Mouse (Mus musculus) frontal cortex, adult (tissue): ENCODE measurements around the gene Ccl3.

Experiments used
- ATAC-seq: cut with Nextera tagmentation; 2 replicates; pipeline ENCODE4 v1.9.2; 2017; ENCODE audit warnings: mild to moderate bottlenecking, moderate library complexity, mixed read lengths; ENCODE audit not compliant: low TSS enrichment

Ccl3 gene

DNA sequence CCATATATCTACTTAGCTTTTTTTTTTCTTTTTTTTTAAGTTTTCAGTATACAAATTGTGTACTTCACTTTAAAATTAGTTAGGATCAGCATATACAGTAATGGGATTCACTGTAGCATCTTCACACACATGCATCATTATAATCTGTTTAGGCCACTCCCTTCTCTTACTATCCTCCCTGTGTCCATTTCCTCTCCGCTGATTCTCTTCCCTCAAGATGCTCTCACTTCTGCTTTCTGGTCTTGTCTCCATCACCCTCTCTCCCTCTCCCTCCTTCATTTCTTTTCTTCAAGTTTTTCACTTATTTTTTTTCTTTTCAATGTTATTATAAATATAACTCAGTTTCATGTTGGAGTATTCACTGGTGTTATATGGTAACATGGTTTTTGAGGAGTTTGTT is 30.1 kb downstream of the Ccl3 start:
- no peak for ATAC-seq

DNA sequence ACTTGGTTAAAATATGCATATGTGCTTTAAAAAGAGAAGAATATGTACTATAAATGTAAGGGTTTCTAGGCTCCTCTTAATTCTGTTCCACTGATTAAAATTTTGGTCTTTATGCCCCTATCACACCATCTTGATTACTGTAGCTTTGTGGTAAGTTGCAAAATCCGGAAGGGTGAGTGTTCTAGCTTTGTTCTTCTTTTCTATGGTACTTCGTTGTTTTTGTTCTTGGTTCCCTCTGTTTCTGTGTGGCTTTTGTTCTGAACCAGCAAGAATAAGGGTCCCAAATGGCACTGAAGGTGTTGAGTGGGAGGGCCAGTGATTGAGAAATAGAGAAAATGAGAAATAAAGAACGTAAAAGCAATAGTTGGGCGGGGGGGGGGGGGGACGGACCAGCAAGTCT is 30.9 kb downstream of the Ccl3 start:
- ATAC-seq = no peak

DNA sequence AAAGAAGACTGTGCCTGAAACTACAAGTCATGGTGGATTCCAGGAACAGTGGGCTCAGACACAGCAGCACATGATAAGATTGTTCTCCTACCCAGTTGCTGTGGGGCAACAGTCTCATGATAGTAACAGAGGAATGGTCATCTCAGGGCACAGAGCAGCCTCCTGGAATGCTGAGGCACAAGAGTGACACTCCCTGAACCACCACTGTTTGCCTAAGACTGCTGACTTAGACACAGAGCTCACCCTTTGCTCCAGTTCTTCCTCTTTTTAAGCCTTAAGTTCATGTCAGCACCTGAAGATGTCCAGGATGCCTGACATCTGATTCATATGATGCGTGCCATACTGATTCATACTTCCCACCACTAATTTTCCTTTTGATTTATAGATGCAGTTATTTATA is 32.6 kb downstream of the Ccl3 start:
- ATAC-seq = no peak

DNA sequence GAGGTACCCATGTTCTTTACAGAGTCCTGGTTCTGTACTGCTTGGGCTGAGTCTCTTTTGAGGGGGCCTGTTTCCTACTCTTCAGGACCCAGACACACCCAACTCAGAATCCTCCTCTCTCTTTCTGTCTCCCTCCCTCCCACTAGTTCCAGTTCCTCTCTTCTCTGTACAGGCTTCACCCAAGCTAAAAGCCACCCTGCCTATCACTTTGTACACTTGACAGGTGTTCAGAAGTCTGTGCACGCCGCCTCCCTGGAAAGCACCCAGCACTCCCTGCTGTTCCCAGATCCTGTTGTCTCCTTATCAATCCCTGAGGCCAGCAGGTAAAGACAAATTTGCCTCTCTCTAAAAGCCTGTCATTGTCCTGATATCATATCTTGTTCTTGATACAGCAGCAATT is 38.3 kb downstream of the Ccl3 start:
- ATAC-seq = no peak

DNA sequence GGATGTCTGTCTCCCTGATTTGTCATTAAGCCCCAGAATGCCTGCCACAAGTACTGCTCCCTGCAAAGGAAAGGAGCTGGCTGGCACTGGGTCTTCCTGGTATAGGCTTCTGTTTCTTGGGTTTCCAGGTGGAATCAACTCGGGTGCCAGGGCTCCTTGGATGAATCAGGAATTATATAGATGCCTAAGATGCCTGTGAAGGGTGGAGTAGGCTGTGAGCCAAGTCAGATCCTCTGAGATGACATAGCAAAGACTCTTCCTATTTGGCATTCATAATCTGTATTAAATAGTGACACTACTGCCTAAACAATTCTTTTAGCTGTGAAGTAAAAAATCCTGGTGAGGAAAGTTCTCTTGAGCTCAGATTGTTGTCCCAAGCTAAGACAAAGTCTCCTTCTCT is 42.8 kb downstream of the Ccl3 start:
- no peak for ATAC-seq

DNA sequence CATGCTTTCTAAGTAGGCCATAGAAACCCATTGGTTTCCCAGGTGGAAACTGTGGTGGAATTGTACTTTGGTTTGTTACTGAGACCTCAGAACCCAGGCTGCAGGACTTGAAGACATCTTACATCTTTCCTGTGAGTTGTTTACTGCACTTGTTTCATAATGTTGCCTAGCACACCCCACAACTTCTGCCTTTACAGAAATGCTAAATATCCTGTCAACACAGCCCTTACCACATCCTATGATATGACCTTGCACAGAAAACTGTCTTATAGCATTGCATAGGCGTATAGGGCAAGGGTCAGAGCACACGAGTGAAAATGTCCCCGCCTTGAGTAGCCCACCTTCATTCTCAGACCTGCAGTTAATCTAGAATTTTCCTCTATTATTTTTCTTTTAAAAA is 43.6 kb downstream of the Ccl3 start:
- ATAC-seq = no peak

DNA sequence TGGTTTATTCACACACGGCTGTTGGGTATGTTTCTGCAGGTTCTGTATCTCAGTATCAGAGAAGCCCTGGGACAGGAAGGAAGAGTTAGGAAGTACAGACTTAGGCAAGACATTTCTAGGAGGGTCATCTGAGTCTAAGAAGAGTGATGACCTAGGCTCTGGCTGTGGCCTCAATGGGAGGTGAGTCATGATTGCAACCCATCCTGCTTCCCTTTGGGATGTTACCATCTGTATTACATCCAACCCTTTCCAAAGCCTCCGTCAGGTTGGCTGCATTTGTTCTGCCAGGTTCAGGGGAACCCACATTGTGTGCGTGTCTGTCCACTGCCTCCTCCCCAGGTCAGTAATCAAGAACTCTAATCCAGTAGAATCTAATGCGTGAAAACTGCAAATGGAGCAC is 44.5 kb downstream of the Ccl3 start:
- no peak for ATAC-seq

DNA sequence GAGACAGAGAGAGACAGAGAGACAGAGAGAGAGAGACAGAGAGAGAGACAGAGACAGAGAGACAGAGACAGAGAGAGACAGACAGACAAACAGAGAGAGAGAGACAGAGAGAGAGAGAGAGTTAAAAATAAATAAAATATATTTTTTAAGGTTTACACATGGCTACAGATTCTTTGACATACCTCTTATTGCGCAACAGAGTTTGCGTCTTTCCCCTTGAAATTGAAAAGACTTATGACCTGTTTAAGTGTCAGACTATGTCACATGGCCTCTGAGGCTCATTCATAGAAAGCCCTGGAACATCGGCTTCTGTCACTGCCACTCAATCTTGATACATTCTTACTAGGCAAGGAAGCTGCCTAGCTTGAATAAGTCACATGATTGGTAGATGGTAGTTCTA is 45.8 kb downstream of the Ccl3 start:
- no peak for ATAC-seq

DNA sequence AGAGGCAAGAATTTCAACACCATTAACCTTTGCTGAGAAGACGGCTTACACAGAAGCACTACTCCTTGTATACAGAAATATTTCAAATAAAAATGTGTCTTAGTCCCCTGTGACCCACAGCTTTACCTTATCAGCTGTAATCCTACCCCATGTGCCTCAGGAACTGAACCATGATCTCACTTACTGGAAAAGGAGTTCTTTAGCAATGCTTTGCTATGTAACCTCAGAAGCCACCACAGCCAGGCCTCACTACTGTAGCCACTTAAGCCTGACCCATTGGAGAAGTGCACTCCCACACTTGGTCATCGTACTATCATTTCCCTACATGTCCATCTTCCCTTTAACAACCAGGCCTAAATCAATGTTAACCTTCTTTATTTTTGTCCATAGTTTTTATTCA is 48.6 kb downstream of the Ccl3 start:
- no peak for ATAC-seq

DNA sequence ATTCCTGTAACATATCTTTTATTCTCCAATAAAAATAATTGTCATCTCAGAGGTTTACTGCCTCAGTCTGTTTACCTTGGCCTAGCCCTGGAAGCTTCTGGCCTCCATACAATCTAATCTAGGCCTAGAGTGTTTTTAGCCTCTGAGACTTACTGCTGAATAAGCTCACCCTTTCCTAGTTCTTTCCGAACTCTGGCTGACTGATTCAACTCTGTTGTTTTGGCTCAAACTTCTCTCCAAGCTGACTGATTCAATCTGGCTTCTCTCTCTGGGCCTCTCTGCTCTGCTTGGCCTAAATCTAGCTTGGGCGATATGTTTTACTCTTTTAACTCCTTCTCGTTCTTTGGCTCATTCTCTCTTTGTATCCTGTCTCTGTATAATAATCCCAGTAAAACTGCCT is 50.2 kb downstream of the Ccl3 start:
- ATAC-seq = no peak

DNA sequence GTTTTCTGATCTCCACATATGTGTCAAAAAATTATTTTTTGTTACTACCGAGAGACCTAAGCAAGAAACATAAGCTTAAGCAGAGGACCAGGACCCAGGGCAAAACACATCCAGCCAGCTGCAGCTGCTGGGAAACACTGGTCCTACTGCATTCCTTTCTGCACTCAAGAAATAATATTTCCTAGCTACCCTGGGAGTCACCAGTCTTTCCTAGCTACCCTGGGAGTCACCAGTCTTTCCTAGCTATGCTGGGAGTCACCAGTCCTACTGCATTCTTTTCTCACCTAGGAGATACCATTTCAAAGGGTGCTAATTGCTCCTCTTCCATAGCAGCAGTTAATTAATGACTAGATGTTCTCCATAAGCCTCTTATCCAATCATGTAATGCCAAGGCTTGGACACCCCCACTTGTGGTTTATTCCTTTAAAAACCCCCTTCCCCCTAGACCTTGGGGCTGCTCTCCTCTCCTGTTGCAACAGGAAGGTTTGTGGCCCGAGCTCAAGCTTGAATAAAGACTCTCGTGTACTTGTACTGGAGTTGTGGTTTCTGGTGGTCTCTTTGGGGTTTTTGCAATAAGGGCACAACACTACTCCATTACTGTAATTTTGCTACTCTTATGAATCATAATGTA is 50.8 kb downstream of the Ccl3 start:
- no peak for ATAC-seq
